Mouse (Mus musculus) megakaryocyte, embryonic 14.5 days (primary cell): ENCODE data around the gene Mrgpre. TPM values are rescaled to one million over a fixed set of nuclear protein-coding genes. Genes with fewer than 3 reads are reported as not detected.
A peak's percentile ranks its signal among the peaks of the same experiment; 100 is the strongest.

Experiments
- H3K27me3 ChIP-seq: replicated peaks from 2 replicates; pipeline ENCODE3; 2012; ENCODE audit warnings: inconsistent platforms
- H3K36me3 ChIP-seq: replicated peaks from 2 replicates; pipeline ENCODE3; 2012; ENCODE audit warnings: low read length, inconsistent platforms, mixed read lengths
- H3K4me1 ChIP-seq: 2 replicates; pipeline ENCODE4 v1.6.1; 2012; ENCODE audit warnings: inconsistent platforms
- H3K4me3 ChIP-seq: replicated peaks from 2 replicates; pipeline ENCODE3; 2012; ENCODE audit warnings: moderate library complexity, mild to moderate bottlenecking, inconsistent platforms
- H3K9me3 ChIP-seq: 2 replicates; pipeline ENCODE4 v1.6.1; 2012; ENCODE audit warnings: inconsistent platforms
- FLI1 ChIP-seq: IDR thresholded peaks from 2 replicates; pipeline ENCODE4 v1.6.1; 2012; ENCODE audit warnings: low read length, inconsistent platforms, mixed read lengths
- GATA1 ChIP-seq: IDR thresholded peaks from 3 replicates; pipeline ENCODE4 v1.6.1; 2012; ENCODE audit warnings: mixed read lengths, low read length, inconsistent platforms, borderline replicate concordance
- polyA plus RNA-seq: library from polyadenylated mRNA; stranded (reverse); fragments of >175 nt; gene quantifications from 2 replicates; pipeline ENCODE4 v1.2.3, GENCODE M21; 2012; ENCODE audit warnings: low replicate concordance; ENCODE audit not compliant: insufficient read depth

The Mrgpre gene
- polyA plus RNA-seq, 1 experiment = 0.46 TPM

DNA sequence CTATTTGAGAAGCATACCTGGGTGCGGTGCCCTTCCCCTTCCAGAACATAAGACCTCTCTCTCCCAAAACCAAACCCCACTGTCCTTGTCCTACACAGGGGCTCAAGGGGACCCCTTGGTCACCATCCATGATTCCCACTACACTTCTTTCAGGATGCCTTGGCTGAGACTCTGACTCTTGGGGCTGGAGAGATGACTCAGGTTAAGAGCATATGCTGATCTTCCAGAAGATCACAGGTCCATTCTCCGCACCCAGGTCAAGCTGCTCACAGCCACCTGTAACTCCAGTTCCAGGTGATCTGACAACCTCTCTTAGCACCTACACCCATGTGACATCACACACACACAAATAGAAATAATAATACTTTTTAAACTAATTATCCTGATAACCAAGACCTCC lies 43.6 kb downstream of the Mrgpre start:
- Histone ChIP-seq H3K9me3 (no peaks in the 10 kb centered on the region), H3K27me3 (peaks cover 78% of the 10 kb centered on the region), H3K4me1 (peaks cover 4% of the 10 kb centered on the region; the same call in 1 of the 2 replicates), H3K36me3 (no peaks in the 10 kb centered on the region), H3K4me3 (no peak overlapping the region)
- TF ChIP-seq GATA1 (no peak), FLI1 (no peak)

DNA sequence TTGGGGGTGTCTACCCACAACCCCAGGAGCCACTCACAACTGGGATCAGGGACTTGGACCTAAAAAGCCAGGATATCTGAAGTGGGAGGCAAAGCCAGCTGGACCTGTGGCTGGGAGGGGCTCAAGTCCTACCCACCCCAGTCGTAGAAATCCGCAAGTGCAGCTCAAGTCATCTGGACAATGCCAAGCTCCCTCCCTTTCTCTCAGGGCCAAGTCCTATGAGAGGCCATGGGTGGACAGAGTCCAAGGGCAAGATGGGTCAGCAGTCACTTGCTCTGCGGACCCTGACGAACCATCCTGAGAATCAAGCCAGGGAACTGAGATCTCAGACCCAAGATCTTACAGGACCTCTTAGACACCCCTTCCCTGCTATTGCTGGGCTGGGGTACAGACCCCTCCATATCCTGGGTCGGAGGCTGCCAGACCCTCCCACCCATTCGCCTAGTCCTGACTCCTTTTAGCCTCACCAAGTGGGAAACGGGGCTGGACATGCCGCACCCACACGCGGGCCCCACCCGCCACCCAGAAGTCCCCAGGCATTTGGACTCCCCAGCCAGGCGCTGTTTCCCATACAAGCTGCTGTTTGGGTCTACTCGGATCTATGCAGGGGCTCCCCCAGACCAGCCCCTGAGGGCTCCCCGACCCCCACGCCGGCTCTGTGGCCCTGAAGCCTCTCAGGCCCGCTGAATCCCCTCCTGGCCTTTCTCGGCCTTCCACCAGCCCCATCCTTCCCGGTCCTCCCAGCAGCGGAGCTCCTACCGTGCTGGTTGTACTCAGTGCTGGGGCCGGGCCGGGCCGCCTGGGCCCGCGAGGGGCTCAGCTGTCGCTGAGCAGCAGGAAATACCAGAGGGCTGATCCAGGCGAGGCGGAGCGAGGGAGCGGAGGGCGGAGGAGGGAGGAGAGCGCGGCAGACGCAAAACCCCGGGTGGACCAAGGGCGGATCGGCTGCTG lies 44.5 kb downstream of the Mrgpre start:
- TF ChIP-seq GATA1 (no peak), FLI1 (no peak)
- Histone ChIP-seq H3K36me3 (no peaks in the 10 kb centered on the region), H3K4me3 (peak overlapping the region; percentile 51), H3K4me1 (peaks cover 4% of the 10 kb centered on the region; the same call in 1 of the 2 replicates), H3K9me3 (no peaks in the 10 kb centered on the region), H3K27me3 (peaks cover 83% of the 10 kb centered on the region)

GRCm38 (mm10) chr7:143738601-143739006 lies 45.7 kb downstream of the Mrgpre start:
- peaks cover 91% of the 10 kb centered on the region for H3K27me3 ChIP-seq
- no peak overlapping the region for H3K4me3 ChIP-seq
- TF ChIP-seq FLI1 (no peak), GATA1 (no peak)

DNA sequence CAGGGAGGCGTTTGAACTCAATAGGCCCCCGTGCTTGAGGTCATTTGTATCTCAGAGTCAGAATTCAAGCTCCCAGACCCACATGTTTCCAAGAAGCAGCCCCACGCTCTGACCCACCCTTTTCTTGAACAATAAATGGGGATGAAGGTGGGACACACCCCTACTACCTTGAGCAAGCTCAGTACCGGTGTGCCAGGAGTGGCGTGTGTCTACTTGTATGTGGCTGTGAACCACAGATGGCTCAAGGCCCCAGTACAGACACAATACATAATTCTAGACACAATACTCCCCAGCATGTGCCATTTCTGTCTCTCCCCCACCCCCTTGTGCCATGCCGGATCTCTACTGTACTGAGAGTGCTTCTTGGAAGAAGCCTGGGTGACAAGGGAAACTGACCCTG lies 46.1 kb downstream of the Mrgpre start:
- H3K27me3 ChIP-seq = peaks cover 92% of the 10 kb centered on the region

More at GRCm38 (mm10) chr7:143738601-143739006, 45.7 kb downstream of the Mrgpre start:
- Histone ChIP-seq H3K36me3 (no peaks in the 10 kb centered on the region), H3K9me3 (no peaks in the 10 kb centered on the region), H3K4me1 (peaks cover 4% of the 10 kb centered on the region; the same call in 1 of the 2 replicates)

DNA sequence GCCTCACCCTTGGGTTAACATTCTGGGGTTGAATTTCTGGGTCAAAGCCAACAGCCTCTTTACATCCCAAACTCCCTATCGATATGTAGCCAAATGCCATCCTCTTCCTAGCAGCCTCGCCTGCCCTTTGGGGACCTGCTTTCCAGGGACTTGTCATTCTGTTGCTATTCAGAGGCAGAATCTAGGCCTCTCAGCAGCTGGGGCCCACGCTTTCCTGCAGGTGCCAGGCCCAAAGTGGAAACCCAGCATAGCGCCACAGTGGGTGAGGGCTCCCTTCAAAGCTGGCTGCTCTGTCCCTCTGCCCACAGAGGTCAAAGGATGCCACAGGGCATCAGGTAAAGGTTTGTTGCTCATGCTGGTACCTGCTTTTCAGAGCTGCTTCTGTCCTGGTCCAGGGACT lies 50.6 kb downstream of the Mrgpre start:
- H3K4me3 ChIP-seq = no peak overlapping the region
- peaks cover 72% of the 10 kb centered on the region for H3K27me3 ChIP-seq
- TF ChIP-seq GATA1 (no peak), FLI1 (no peak)
- H3K36me3 ChIP-seq = no peaks in the 10 kb centered on the region
- peaks cover 3% of the 10 kb centered on the region for H3K4me1 ChIP-seq
- peaks cover 4% of the 10 kb centered on the region for H3K9me3 ChIP-seq

More for the DNA sequence above, 46.1 kb downstream of the Mrgpre start:
- Histone ChIP-seq H3K4me1 (peaks cover 4% of the 10 kb centered on the region; the same call in 1 of the 2 replicates), H3K36me3 (no peaks in the 10 kb centered on the region), H3K4me3 (no peak overlapping the region), H3K9me3 (no peaks in the 10 kb centered on the region)
- no peak for TF ChIP-seq GATA1
- no peak for TF ChIP-seq FLI1

DNA sequence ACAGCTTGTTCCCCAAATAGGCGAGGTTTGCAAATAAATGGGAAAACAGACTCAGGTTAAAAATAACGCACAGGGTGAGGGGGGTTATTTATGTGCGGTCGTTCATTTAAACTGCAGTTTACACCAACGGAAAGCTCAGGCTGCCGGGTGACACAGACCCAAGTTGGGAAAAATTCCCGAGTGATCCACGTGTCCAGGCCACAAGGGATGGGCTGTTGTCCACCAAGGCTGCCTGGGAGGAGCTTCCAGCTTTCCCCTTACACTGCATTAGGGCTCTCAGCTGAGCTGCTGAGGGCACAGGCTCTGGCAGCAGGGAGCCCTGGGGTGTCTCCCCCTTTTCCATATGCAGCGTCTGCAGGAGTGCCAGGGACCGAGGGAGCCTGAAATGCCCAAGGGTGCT lies 54.4 kb downstream of the Mrgpre start:
- Histone ChIP-seq H3K36me3 (no peaks in the 10 kb centered on the region), H3K4me1 (peaks cover 6% of the 10 kb centered on the region), H3K9me3 (peaks cover 4% of the 10 kb centered on the region), H3K4me3 (no peak overlapping the region), H3K27me3 (peaks cover 75% of the 10 kb centered on the region)
- TF ChIP-seq GATA1 (no peak), FLI1 (no peak)

Other genes starting within 250 kb of the Mrgpre start
- 5.7 and 38.9 TPM in 2 replicates for gene Nap1l4, start 235.4 kb downstream of the Mrgpre start, polyA plus RNA-seq
- gene Cars, start 184.4 kb downstream of the Mrgpre start, polyA plus RNA-seq = 4.8 and 43.5 TPM in 2 replicates
- 0.22 and 0.54 TPM in 2 replicates for gene Tnfrsf26, start 155.8 kb downstream of the Mrgpre start, polyA plus RNA-seq
- not detected in 2 replicates for gene Tnfrsf22, start 134.8 kb downstream of the Mrgpre start, polyA plus RNA-seq
- gene Tnfrsf23, start 98.6 kb downstream of the Mrgpre start, polyA plus RNA-seq = 0.36 TPM in 1 of 2 replicates, not detected in the other
- 1.2 TPM in 1 of 2 replicates, not detected in the other for gene Osbpl5, start 27.5 kb downstream of the Mrgpre start, polyA plus RNA-seq
- gene Mrgprg, start 17.5 kb downstream of the Mrgpre start, polyA plus RNA-seq = not detected in 2 replicates
- 1.4 TPM in 1 of 2 replicates, not detected in the other for gene Nadsyn1, start 38.3 kb upstream of the Mrgpre start, polyA plus RNA-seq
- 12.3 and 14.5 TPM in 2 replicates for gene Dhcr7, start 38.6 kb upstream of the Mrgpre start, polyA plus RNA-seq
- not detected in 2 replicates for gene Gm498, start 82.3 kb upstream of the Mrgpre start, polyA plus RNA-seq
- gene Shank2, start 217.4 kb upstream of the Mrgpre start, polyA plus RNA-seq = 0.02 TPM in 1 of 2 replicates, not detected in the other